Mouse (Mus musculus) G1E (cell line): ENCODE data around the gene Chst3.

Source experiments
- CTCF ChIP-seq: IDR thresholded peaks from 2 replicates; pipeline ENCODE4 v1.5.1; 2012; ENCODE audit warnings: low read depth, low read length, inconsistent platforms, mixed read lengths
- GATA1 ChIP-seq: IDR thresholded peaks from 2 replicates; pipeline ENCODE4 v1.6.1; 2012; ENCODE audit warnings: borderline replicate concordance, low read length, inconsistent platforms, mixed read lengths
- TAL1 ChIP-seq: conservative IDR thresholded peaks from 2 replicates; pipeline ENCODE4 v1.6.1; 2012; ENCODE audit warnings: low read depth, low read length, inconsistent platforms, mixed read lengths

DNA sequence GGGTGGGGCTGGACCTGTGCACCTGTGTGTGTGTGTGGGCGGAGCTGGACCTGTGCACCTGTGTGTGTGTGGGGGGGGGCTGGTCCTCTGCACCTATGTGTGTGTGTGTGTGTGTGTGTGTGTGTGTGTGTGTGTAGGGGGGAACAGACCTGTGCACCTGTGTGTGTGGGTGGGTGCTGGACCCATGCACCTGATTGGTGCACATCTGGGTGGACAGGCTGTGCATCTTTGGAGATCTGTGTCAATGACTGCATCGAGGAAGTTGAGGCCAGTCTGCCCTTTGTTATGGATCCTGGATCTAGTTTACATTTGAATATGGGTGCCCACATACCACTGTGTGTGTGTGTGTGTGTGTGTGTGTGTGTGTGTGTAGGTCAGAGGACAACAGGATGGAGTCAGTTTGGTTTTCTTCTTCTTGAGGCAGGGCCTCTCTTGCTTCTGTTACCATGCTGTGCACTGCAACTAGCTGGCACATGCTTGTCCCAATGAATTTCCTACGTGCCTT lies 77.4 kb downstream of the Chst3 start:
- TF ChIP-seq CTCF (no peak), TAL1 (no peak), GATA1 (no peak)
